Mouse (Mus musculus) neutrophil, adult 59 days (primary cell): ENCODE measurements around the gene Hddc2. TPM values are rescaled to one million over a fixed set of nuclear protein-coding genes. Genes with fewer than 3 reads are reported as not detected.

Experiments
- total RNA-seq, 2 experiments: library from RNA; stranded (reverse); gene quantifications; 1 replicate in 1 of 2; 2 replicates in 1 of 2; pipeline ENCODE4 v1.2.4; 2023

Gene Hddc2
- 1 to 10 TPM; 4.6 to 5.8 TPM for total RNA-seq

DNA sequence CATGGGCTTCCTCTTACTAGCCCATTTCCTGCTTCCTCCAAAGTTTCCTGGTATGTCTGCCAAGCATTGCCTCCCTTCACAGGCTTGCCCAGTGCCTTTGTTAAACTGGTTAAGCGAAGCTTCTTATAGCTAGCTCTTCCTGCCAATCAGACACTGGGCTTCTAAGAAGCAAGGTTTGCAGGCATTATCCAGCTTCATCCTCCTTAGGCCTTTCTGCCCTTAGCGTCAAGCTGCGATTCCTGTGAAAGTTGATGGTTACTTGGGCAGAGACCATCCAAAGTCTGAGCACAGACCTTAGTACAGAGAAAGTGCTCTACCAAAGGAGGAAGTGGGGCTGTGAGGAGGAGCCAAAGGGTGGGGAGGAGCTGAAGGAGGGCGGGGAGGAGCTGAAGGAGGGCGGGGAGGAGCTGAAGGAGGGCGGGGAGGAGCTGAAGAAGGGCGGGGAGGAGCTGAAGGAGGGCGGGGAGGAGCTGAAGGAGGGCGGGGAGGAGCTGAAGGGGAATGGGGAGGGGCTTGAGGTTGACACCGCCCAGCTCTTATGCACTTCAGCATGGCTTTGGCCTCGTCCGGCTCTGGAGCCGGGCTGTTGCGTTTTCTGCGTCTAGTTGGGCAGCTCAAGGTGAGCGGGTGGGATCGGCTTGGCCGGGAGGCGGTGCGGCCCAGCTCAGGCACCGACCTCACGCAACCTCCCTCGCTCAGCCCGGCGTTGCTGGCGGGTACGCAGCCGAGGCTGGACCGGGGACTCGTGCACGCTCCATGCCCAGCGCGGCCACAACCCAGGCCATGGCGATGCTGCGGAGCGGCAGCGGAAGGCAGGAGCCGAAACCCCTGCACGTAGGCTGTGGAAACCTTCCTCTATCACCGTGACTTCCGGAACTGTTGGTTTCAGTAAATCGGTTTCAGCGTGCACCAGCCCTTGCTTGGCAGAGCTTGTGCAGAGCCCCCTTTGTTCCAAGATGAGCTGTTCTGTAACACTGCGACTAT is at the start of gene Hddc2:
Hddc2 (plus strand) TSS at position 519 of the 984 bp plus-strand sequence.

Other genes with a start within 250 kb of the Hddc2 start
- not detected for gene Tpd52l1, start 132.6 kb downstream of the Hddc2 start, total RNA-seq